Mouse (Mus musculus): ENCODE measurements around the gene Spata9.

Gene Spata9

GRCm38 (mm10) chr13:75992169-75993028 is 25.4 kb downstream of the Spata9 start:
- DNase-seq (ENCODE audit: low spot score in 2 of 2): no peak

- no peak for DNase-seq (ENCODE audit: low spot score in 2 of 2)
Observed at GRCm38 (mm10) chr13:76003272-76003671, 36.3 kb downstream of the Spata9 start.

- DNase-seq (ENCODE audit: low spot score in 2 of 2): no peak
Observed at GRCm38 (mm10) chr13:76014511-76014910, 47.6 kb downstream of the Spata9 start.

- DNase-seq (ENCODE audit: low spot score in 2 of 2): no peak
Observed at GRCm38 (mm10) chr13:76017465-76017864, 50.5 kb downstream of the Spata9 start.

- peak; percentile 97 for DNase-seq (ENCODE audit: low spot score in 2 of 2)
Observed at GRCm38 (mm10) chr13:76017974-76018843, 51.3 kb downstream of the Spata9 start, which contains the start of gene Rfesd. Rfesd (minus strand) TSS chr13:76018719.

GRCm38 (mm10) chr13:76018844-76019400 is 52.0 kb downstream of the Spata9 start:
- no peak for DNase-seq (ENCODE audit: low spot score in 2 of 2)

- DNase-seq (ENCODE audit: low spot score in 2 of 2): no peak
Observed at GRCm38 (mm10) chr13:76021782-76022181, 54.8 kb downstream of the Spata9 start.

- DNase-seq (ENCODE audit: low spot score in 2 of 2): no peak
Observed at GRCm38 (mm10) chr13:76024588-76024987, 57.6 kb downstream of the Spata9 start.

- no peak for DNase-seq (ENCODE audit: low spot score in 2 of 2)
Observed at GRCm38 (mm10) chr13:76042455-76042854, 75.5 kb downstream of the Spata9 start.

- no peak for DNase-seq (ENCODE audit: low spot score in 2 of 2)
Observed at GRCm38 (mm10) chr13:76044971-76045370, 78.0 kb downstream of the Spata9 start.
